Mouse (Mus musculus): ENCODE data around the gene Cox14.

DNA sequence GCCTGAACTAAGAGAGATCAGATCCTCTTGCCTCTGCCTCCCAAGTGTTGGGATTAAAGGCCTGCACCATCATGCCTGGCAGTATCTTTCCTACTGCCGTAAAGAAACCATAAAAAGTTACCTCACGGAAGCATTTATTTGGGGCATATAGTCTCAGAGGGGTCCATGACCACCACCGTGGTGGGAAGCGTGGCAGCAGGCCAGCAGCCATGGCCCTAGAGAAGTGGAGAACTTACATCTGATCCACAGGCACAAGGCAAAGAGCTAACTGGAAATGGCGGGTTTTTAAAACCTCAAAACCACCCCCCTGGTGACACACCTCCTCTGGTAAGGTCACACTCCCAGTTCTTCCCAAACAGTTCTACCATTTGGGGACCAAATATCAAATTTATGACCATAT, 2.8 kb downstream of the Cox14 start:
- TF ChIP-seq EP300 (IDR thresholded peaks at IDR 0.05; ENCODE audit: insufficient read depth, low read depth, low read length) (no peak), POLR2A (IDR thresholded peaks at IDR 0.05; ENCODE audit: insufficient read depth, low read length) (no peak)
